Mouse (Mus musculus) stomach, postnatal 0 days (tissue): ENCODE measurements at regions not wholly inside any gene's neighbourhood (a gene's known extent, or its start where the extent isn't known, plus 50 kb on each side); places are given as distances from the start of the nearest gene placed in this dataset.

Experiments used
- CTCF ChIP-seq: IDR thresholded peaks from 2 replicates; pipeline ENCODE4 v1.5.1; 2016; ENCODE audit warnings: antibody characterized with exemption, low read depth, mild to moderate bottlenecking, moderate library complexity
- EP300 ChIP-seq: optimal IDR thresholded peaks from 2 replicates; pipeline ENCODE3; 2016; ENCODE audit warnings: antibody characterized with exemption

DNA sequence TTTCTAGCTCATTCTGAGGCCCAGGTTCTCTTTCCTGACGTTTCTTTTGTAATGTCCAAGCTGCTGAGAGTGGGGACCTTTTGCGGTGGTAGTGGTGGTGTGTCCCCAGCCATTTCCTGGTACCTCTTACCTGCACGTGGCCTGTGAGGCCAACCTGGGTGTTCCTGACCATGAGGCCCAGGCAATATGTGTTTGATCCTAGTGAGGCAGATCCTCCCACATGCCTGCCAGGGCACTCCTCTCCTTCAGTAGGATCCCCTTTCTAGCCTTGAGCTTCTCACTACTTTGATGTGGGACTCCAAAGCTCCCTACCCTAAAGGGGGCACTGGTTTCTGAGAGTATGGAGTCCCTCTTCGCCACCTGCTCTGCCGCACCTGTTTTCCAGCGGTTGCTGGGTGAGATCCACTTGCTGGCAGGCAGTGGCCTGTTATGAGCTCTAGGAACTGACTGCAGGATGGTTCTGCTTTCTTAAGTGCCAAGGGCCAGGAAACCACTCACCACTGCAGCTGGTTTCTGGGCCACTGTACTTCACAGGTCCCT lies 90.6 kb downstream of the Asb1 start:
- TF ChIP-seq EP300 (no peak), CTCF (no peak)
